Mouse (Mus musculus) MEL (cell line): ENCODE data around the gene Lsamp.

Source experiments
- CTCF ChIP-seq, 3 experiments: IDR thresholded peaks in 2 of 3; conservative IDR thresholded peaks in 1 of 3; 2 replicates each; pipeline ENCODE4 v1.5.1; 2011 to 2012; ENCODE audit warnings: low read length in 3 of 3, low read depth in 2 of 3, mild to moderate bottlenecking in 2 of 3, improper control_type of control experiment in 1 of 3, inconsistent platforms in 1 of 3, mixed read lengths in 1 of 3, moderate library complexity in 1 of 3; ENCODE audit not compliant: control insufficient read depth in 1 of 3, insufficient read depth in 1 of 3, poor library complexity in 1 of 3, severe bottlenecking in 1 of 3
- MAFK ChIP-seq: IDR thresholded peaks from 2 replicates; pipeline ENCODE4 v1.6.1; 2011; ENCODE audit warnings: low read depth, mild to moderate bottlenecking, low read length, improper control_type of control experiment, borderline replicate concordance
- POLR2A ChIP-seq, 2 experiments: IDR thresholded peaks; 2 replicates each; pipeline ENCODE4 v1.6.1; 2011 to 2012; ENCODE audit warnings: low read length in 2 of 2, mild to moderate bottlenecking in 2 of 2, control low read depth in 1 of 2, improper control_type of control experiment in 1 of 2, low read depth in 1 of 2, moderate library complexity in 1 of 2; ENCODE audit not compliant: control insufficient read depth in 1 of 2, insufficient read depth in 1 of 2, poor library complexity in 1 of 2
- TCF12 ChIP-seq: IDR thresholded peaks from 2 replicates; pipeline ENCODE4 v1.6.1; 2014; ENCODE audit warnings: low read depth, mild to moderate bottlenecking, inconsistent platforms, low read length, improper control_type of control experiment, moderate library complexity
- ZNF384 ChIP-seq: IDR thresholded peaks from 2 replicates; pipeline ENCODE4 v1.6.1; 2012; ENCODE audit warnings: low read depth, mild to moderate bottlenecking, inconsistent platforms, low read length, improper control_type of control experiment

DNA sequence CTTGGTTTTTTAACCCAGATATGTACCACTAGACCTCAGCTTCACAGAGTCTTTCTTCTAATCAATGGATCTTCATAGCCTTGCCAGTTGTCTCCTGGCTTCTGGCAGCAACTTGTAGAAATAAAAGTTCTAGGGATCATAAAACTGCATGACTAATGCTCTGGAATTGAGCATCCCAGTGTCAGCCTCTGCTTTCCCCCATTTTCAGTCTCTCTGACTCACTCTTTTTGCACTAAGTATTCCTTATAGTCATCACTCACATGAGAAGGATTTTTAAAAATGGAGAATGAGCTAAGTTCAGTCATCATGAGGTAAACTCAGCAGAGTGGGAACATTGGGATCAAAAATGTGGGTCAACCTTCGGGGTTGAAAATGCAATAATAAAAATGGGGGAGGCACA, 2113.3 kb downstream of the Lsamp start:
- no peak for TF ChIP-seq POLR2A (IDR thresholded peaks at IDR 0.05; ENCODE audit: control insufficient read depth in 1 of 2, insufficient read depth in 1 of 2, low read depth in 1 of 2, low read length in 2 of 2, poor library complexity in 1 of 2)
- no peak for TF ChIP-seq CTCF (IDR thresholded peaks at IDR 0.05 in 2 of 3, conservative IDR thresholded peaks at IDR 0.05 in 1 of 3; ENCODE audit: control insufficient read depth in 1 of 3, insufficient read depth in 1 of 3, low read depth in 2 of 3, low read length in 3 of 3, poor library complexity in 1 of 3, severe bottlenecking in 1 of 3)
- no peak for TF ChIP-seq MAFK
- no peak for TF ChIP-seq ZNF384
- no peak for TF ChIP-seq TCF12
